Mouse (Mus musculus) small intestine, adult 2 months (tissue): ENCODE measurements at regions not wholly inside any gene's neighbourhood (a gene's known extent, or its start where the extent isn't known, plus 50 kb on each side); places are given as distances from the start of the nearest gene placed in this dataset.

Source experiments
- CTCF ChIP-seq: fragments of 200-500 bp; IDR thresholded peaks from 2 replicates; pipeline ENCODE4 v1.5.1; 2012; ENCODE audit warnings: low read depth, mild to moderate bottlenecking, control low read depth, inconsistent platforms, low read length, moderate library complexity, mixed read lengths; ENCODE audit not compliant: insufficient replicate concordance, insufficient read length; ENCODE audit errors: extremely low read depth
- POLR2A ChIP-seq: fragments of 200-500 bp; IDR thresholded peaks from 2 replicates; pipeline ENCODE4 v1.6.1; 2012; ENCODE audit warnings: low read depth, mild to moderate bottlenecking, control low read depth, inconsistent platforms, low read length, moderate library complexity

- TF ChIP-seq POLR2A (no peak), CTCF (no peak)
Observed at GRCm38 (mm10) chr11:111781321-111781720, 715.4 kb downstream of the Kcnj2 start.
